Mouse (Mus musculus) cerebellum, adult 11-12 months (tissue): Measurements from ENCODE around the gene AI464131.
A peak's percentile ranks its signal among the peaks of the same experiment; 100 is the strongest.

Experiments
- DNase-seq: peaks from one replicate; pipeline ENCODE4 v3.0.0; 2022

The AI464131 gene

DNA sequence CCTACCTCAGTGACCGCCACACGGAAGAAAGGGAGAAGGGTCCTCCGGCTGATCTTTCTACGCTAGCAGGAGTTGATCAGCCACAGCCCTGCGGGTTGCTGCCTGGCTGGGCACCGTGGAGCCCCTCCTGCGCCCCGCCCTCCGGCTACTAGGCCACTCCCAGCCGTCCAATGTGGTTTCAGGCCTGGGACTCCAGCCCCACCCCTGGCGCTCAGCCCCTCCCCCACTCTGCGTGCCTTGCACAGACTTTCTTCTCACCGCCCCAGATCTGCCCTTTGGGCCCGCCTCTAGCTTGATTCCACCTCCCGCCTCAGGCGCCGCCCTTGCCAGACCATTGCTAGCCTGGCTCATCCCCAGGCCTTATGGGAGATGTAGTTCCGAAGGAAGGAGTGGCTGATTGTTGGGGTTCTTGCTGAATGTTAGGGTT, at the start of gene AI464131:
AI464131 (minus strand) TSS at position 91 of the 427 bp plus-strand sequence.
- peak; percentile 96 for DNase-seq

DNA sequence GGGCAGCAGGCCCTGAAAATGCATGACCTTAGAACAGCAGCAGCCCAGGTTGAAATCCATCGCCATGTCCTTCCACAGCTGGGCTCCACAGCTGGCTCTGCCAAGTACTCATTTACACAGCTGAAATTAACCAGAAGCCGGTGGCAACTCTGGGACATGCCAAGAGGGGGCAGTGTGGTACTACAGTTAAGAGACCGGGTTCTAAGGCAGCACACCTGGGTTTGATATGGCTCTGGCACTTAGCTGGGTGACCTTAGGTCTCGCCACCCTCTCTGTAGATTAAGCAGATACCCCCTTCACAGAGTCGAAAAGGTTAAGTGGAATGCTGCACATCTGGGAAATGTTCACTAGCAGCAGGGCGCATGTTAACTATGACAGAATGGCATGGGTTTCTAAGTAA, 49.7 kb upstream of the AI464131 start:
- peak; percentile 42 for DNase-seq

- peak; percentile 45 for DNase-seq
Observed at GRCm38 (mm10) chr4:41547086-41547485, 44.2 kb upstream of the AI464131 start.

- peak; percentile 68 for DNase-seq
Observed at GRCm38 (mm10) chr4:41545985-41546384, 43.1 kb upstream of the AI464131 start.

- DNase-seq, result no peak
Observed at GRCm38 (mm10) chr4:41542136-41542535, 39.3 kb upstream of the AI464131 start.

GRCm38 (mm10) chr4:41534866-41535265, 32.0 kb upstream of the AI464131 start:
- no peak for DNase-seq

DNA sequence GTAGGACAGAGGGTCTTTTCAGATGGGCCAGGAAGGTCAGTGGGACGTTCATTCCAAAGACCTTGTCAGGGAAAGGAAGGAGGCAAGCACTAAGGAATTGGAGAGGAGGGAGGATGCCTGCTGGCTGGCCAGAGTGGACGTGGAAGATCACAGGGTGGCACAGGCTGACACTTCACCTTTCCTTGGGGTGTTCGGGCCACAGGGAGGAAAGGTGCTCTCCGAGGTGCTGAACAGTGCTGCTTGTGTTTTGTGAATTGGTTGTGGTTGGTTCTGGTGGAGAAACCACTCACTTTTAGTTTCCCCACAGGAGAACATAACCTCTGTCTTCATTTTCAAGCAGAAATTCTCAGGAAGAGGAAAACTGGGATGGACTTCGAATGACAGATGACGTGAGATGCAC, 29.5 kb upstream of the AI464131 start:
- DNase-seq, result no peak

- peak; percentile 58 for DNase-seq
Observed at GRCm38 (mm10) chr4:41527996-41528395, 25.1 kb upstream of the AI464131 start.

DNA sequence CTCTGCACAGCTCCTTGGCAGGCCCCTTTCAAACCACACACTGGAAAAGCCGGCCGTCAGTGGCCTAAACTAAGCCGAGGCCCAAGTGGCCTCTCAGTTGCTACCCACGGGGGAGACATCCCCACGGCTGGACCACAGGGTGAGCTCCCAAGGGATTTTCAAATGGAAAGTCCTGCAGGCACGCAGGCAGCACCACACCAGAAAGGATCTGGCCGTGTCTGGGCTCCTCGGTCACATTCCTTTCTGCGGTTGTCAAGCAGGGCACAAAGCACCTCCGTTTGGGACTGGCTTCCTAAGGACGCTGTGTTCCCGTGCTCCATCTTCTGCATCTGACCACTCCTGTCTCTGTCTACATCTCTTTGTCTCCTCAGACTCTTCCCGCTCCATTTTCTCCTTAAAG, 24.2 kb upstream of the AI464131 start:
- no peak for DNase-seq

- DNase-seq, result no peak
Observed at GRCm38 (mm10) chr4:41526553-41526952, 23.7 kb upstream of the AI464131 start.

- no peak for DNase-seq
Observed at GRCm38 (mm10) chr4:41524829-41525228, 22.0 kb upstream of the AI464131 start.

- no peak for DNase-seq
Observed at GRCm38 (mm10) chr4:41523839-41524238, 21.0 kb upstream of the AI464131 start.

DNA sequence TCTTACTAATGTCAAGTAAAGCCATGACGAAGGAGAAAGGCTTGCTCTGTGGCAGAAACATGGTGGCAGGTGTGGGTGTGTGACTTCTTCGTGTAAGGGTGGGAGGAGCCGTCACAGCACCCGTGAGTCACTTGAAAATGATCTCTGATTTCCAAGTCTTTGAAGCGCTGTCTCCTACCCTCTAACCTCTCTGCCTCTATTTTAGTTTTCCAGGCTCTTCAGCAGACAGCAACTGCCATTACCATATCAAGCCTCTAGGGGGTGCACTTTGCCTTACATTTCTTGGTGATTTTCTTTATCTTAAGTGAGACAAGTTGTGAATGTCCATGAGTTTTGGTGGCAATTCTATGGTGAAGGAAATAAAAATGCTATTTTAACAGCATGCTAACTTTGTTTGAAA, 19.9 kb upstream of the AI464131 start:
- no peak for DNase-seq

GRCm38 (mm10) chr4:41522136-41522535, 19.3 kb upstream of the AI464131 start:
- DNase-seq, result no peak

GRCm38 (mm10) chr4:41520641-41521040, 17.8 kb upstream of the AI464131 start:
- DNase-seq, result no peak

- no peak for DNase-seq
Observed at GRCm38 (mm10) chr4:41519195-41519594, 16.3 kb upstream of the AI464131 start.

DNA sequence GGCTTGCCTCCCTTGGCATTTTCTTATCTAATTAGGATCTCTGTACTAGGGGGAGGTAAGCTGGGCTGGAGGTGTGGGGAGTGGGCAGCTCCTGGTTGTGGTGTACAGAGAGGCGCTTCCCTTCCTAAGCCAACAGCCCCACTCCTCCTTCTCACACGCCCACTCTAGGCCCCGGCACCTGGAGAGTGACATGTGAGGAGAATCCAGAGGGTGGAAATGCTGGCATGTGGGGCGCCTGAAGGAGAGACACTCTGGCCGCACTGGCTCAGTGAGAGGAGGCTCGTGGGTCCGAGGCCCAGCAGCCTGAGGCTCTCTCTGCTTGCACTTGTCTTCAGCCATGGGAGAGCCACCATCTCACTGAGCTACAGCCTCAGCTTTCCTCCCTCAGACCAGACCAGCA, 15.5 kb upstream of the AI464131 start:
- no peak for DNase-seq

- DNase-seq, result no peak
Observed at GRCm38 (mm10) chr4:41517233-41517632, 14.4 kb upstream of the AI464131 start, which contains the start of gene 1110017D15Rik. 1110017D15Rik (minus strand) TSS chr4:41517333.

DNA sequence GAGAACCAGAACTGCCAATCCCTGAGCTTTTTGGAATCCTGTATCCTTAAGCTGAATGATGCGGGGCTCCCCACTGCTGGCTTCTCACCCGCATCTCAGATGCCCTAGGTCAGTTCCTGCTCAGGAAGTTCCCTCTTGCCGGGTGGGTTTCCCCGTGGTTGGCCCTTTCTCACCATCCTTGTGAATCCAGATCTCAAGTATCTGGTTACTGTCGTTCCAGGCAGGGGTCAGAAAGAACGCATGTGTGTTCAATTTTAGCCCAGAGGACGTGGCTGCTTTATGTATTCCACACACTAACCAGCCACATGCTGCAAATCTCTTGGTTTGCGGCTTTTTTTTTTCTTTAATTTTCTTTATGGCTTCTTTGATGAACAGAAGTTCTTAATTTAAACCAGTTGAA, 10.8 kb upstream of the AI464131 start:
- no peak for DNase-seq

DNA sequence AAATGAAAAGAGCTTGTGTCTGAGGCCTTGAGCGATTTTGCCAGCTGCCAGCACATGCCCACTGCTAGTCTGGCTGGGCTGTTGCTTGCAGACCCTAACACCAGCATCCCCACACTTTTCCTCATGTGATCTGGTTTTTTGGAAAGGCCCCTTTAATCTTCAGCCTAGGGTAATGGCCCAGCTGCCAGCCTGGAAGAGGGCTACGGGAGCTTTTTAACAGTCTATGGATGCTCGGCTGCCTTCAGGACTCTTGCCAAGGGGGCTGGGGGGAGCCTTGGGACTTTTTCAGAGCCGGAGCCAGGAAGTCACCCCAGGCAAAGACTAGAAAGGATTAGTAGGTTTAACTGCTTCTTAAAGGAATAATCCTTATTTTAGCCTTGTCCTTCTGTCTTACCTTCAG, 10.4 kb upstream of the AI464131 start:
- DNase-seq, result no peak

- DNase-seq, result no peak
Observed at GRCm38 (mm10) chr4:41507998-41508397, 5.1 kb upstream of the AI464131 start.

DNA sequence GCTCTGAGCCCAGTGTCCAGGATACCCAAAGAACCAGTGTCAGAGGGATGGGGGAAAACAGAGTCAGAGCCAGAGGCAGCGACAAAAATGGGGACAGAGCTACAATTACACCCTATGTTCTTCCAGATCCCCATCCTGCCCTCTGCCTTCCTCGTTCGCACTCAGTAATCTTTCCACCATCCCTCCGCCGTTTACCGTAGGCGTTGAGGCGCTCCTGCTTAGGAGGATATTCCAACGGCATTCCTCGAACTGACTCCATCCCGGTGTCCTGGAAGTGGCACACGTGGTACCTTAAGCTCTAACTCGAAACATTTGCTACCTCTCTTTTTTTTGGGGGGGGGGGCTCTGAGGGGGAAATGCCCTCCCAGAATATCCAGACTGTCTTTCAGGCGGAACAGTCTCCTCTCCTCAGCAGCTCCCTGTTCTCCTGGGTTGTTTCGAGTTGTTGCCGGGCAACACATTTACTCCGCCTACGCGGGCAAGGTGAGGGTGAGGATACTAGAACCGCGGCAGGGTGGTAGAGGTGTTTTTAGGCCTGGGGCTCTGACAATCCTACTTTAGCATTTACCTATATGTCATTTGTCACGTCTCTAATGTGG, 4.5 kb upstream of the AI464131 start:
- no peak for DNase-seq

GRCm38 (mm10) chr4:41506906-41507305, 4.0 kb upstream of the AI464131 start:
- DNase-seq, result peak; percentile 85

DNA sequence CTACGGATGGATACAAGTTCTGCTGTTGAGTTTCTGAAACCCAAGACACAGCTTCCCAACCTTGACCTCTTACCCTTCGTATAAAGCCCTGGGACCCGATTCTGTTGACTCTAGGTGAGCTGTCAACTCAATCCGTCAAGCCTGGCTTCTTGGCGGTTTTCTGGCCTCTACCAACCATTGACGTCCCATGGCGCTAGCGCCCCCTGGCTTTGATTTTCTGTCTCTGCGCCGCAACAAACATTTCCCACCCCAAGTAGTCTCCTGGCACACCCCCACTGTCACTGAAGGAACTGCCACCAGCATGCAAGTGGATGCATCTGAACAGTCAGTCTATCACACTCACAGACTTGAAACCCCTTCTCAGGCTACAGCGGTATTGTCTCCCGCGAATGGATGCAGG, 3.3 kb upstream of the AI464131 start:
- peak; percentile 66 for DNase-seq

GRCm38 (mm10) chr4:41505131-41505551, 2.3 kb upstream of the AI464131 start:
- DNase-seq, result no peak
